Mouse (Mus musculus): ENCODE measurements around the gene Ankrd33b.

GRCm38 (mm10) chr15:31244696-31245445 is 122.7 kb downstream of the Ankrd33b start:
- TF ChIP-seq POLR2A (IDR thresholded peaks at IDR 0.05; ENCODE audit: borderline replicate concordance, insufficient read depth, low read length), result no peak
- TF ChIP-seq CTCF (IDR thresholded peaks at IDR 0.05; ENCODE audit: borderline replicate concordance, insufficient read depth, low read depth, low read length), result no peak

Measured in cerebellum, adult 2 months (tissue).